Comparison of ENCODE assay signal across 24 mouse cellular contexts in genomic region chr16:26251698-26252097, GRCm38 (mm10).
"Had no signal": no experiment of that assay in that cellular context is flagged by ENCODE, and none has a peak within 500 bp of the region (broad histone marks: within the 10 kb centered on the region; RNA-seq: fewer than 3 reads in every experiment).

No protein-coding gene starts in this region.

- H3K4me1 ChIP-seq: hindbrain, embryonic 13.5 days; intestine, embryonic 15.5 days; limb, embryonic 13.5 days; liver, embryonic 12.5 days had no signal

- H3K27me3 ChIP-seq: heart, embryonic 12.5 days; hindbrain, embryonic 13.5 days; intestine, embryonic 15.5 days; limb, embryonic 13.5 days; limb, embryonic 15.5 days; liver, embryonic 12.5 days had no signal

- ATAC-seq: hindbrain, embryonic 16.5 days; inflammation-experienced regulatory T-cells, adult 6 months; intestine, embryonic 15.5 days; intestine, postnatal 0 days; liver, embryonic 12.5 days had no signal

- H3K36me3 ChIP-seq: heart, embryonic 10.5 days; heart, embryonic 12.5 days; hindbrain, embryonic 10.5 days; hindbrain, embryonic 13.5 days; intestine, embryonic 15.5 days; limb, embryonic 13.5 days; limb, embryonic 15.5 days; liver, embryonic 12.5 days had no signal

- H3K9me3 ChIP-seq: heart, embryonic 10.5 days; heart, embryonic 12.5 days; hindbrain, embryonic 10.5 days; hindbrain, embryonic 13.5 days; intestine, embryonic 15.5 days; limb, embryonic 13.5 days; limb, embryonic 15.5 days; liver, embryonic 12.5 days had no signal

- H3K27ac ChIP-seq: heart, embryonic 10.5 days; hindbrain, embryonic 10.5 days; hindbrain, embryonic 13.5 days; intestine, embryonic 15.5 days; layer of hippocampus, adult 2 months; limb, embryonic 13.5 days; limb, embryonic 15.5 days; liver, embryonic 12.5 days; liver, embryonic 14.5 days had no signal

- H3K9ac ChIP-seq: heart, embryonic 12.5 days; hindbrain, embryonic 13.5 days; intestine, embryonic 15.5 days; limb, embryonic 13.5 days; limb, embryonic 15.5 days; liver, embryonic 12.5 days; liver, embryonic 14.5 days had no signal

- H3K4me2 ChIP-seq: heart, embryonic 12.5 days; hindbrain, embryonic 13.5 days; intestine, embryonic 15.5 days; limb, embryonic 13.5 days; limb, embryonic 15.5 days; liver, embryonic 12.5 days had no signal

- DNase-seq: gastrocnemius, postnatal 14 days; gastrocnemius, postnatal 36 days; heart, adult 18-20 months; heart, postnatal 10 days; heart, postnatal 4 days; kidney, adult 18-20 months; kidney, adult 8-10 months; kidney, postnatal 10 days; kidney, postnatal 25 days; kidney, postnatal 4 days; left cerebral cortex, postnatal 4 days had no signal

- H3K4me3 ChIP-seq: heart, embryonic 10.5 days; heart, embryonic 12.5 days; hindbrain, embryonic 10.5 days; hindbrain, embryonic 13.5 days; intestine, embryonic 15.5 days; layer of hippocampus, adult 2 months; limb, embryonic 13.5 days; limb, embryonic 15.5 days; liver, embryonic 12.5 days had no signal
